Mouse (Mus musculus): ENCODE measurements around the gene Zfp541.
A peak's percentile ranks its signal among the peaks of the same experiment; 100 is the strongest.

Zfp541 gene

DNA sequence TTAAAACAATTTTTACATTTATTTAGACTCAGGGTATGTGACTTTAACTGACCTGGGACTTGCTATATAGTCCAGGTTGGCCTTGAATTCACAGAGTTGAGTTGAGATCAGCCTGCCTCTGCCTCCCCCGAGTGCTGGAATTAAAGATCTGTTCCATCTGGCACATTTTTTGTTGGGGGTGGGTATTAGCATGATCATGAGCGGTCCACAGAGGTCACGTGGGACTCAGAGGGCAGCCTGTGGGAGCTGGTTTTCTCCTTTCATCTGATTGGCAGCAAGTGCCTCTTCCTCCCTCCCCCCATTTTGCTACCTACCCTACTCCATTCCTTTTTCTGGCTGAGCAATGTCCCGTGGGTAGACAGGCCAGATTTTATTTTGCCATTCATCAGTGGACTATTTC lies 19.0 kb downstream of the Zfp541 start:
- DNase-seq (ENCODE audit: low spot score): no peak

DNA sequence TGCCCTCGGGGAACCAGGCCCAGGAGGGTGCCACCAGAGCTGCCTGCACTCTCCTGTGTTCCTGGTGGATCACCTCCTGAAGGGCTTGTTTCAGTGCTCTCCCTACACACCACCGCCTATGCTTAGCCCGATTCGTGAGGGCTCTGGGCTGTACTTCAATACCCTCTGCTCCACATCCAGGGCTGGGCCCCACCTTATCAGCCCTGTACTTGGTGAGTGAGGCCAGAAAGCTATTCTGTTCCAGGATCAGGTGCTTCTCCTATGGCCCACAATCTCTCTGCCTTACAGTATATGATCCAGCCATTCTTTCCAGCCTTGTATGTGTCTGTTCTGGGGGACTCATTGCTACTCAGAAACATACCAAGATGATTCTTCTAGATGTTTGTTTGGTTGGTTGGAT lies 21.7 kb downstream of the Zfp541 start:
- no peak for DNase-seq (ENCODE audit: low spot score)

- no peak for DNase-seq (ENCODE audit: low spot score)
Observed at GRCm38 (mm10) chr7:16087587-16087986, 26.0 kb downstream of the Zfp541 start.

DNA sequence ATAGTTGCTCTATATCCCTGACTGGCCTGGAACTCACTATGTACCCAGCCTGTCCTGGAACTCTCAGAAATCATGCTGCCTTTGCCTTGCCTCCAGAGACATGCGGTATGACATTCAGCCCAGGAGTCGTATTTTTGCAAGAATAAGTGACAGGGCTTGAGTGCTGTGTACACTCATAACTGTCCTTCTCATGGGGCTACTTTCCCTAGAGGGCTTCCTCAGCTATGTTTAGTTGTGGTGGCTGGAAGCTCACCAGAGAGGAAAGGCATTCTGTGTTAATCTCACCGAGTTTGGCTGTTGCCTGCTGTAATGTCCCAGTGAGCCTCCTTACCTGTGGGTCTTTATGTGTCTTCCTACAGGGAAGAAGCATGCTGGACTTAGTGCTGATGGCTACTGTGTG lies 33.0 kb downstream of the Zfp541 start:
- no peak for DNase-seq (ENCODE audit: low spot score)

- DNase-seq (ENCODE audit: low spot score): peak; percentile 100
Observed at GRCm38 (mm10) chr7:16098021-16099017, 36.7 kb downstream of the Zfp541 start, which contains the start of gene Napa. Gene Napa, plus strand, starts transcription at chr7:16098458.

GRCm38 (mm10) chr7:16099901-16100300 lies 38.3 kb downstream of the Zfp541 start:
- no peak for DNase-seq (ENCODE audit: low spot score)

GRCm38 (mm10) chr7:16101081-16101480 lies 39.5 kb downstream of the Zfp541 start:
- no peak for DNase-seq (ENCODE audit: low spot score)

DNA sequence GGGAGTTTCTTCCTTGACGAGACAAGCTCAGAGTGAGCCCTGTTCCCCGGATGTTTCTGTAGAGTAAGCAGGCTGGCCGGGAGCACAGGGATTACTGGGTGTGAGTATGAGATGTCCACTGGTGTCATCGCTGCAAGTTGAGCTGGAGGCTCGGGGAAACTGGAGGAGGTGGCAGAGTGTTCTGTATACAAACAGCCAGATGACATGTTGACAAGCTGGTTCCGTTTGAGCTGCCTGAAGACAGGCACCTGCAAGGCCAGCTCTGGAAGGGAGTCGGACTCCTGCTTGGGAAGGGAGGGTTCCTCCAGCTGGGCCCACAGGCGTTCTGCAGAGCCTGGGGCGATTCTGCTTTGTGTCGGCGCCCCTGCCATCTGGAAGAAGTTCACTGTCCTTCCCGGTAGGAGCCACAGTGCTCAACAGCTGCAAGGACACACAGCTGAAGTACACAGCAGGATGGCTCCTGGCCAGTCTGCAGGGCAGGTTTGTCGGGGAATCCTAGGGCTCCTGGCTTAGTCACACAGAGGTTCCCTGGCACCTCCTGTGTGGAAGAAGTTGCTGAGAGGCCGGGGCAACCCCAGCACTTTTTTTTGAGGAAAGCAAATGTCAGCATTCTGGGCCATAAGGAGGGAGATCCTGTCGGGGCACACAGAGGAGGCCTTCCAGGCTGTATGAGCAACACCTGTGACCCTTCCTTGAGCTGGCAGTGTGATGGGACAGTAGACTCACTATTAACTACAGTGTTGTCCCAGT lies 40.3 kb downstream of the Zfp541 start:
- no peak for DNase-seq (ENCODE audit: low spot score)

DNA sequence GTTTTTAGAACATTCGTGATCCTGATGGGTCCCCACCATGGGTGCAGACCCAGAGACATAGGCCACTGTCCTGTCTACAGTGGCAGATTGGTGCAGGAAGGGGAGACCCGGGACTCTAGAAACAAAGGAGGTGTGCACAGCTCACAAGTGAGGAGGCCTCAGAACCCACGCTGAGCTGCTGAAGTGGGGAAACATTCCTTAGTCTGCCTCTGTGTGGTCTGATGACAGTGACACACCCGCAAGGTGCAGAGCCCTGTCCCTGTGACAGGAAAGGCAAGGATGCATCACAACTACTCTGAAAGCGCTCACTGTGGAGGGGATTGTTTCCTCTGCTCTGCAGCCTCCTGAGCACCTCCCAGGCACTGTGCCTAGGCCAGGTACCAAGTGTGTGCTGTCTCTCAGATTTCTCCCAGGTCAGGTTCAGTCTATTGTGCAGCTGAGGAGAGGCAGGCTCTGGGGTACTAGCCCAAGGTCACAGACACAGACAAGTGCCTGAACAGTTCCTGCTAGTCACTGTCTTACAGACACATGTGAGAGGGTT lies 41.1 kb downstream of the Zfp541 start:
- DNase-seq (ENCODE audit: low spot score): no peak

DNA sequence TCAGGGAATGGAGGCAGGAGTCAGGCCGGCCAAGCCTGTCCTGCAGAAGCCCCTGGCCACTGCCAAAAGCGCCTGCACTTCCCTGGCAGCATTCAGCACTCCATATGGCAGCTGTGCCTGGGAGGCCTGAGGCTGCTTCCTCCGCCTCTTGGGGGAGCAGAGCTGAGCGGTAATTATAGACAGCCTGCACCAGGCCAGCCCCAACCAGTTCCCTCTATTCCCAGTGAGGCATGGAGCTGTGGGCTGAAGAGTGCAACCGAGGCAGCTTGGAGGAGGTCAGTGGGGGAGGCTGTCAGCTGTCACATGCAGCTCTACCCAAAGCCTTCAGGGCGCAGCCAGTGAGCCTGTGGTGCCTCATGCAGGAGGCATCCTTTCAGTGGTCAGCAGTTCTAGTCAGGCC lies 42.1 kb downstream of the Zfp541 start:
- peak; percentile 82 for DNase-seq (ENCODE audit: low spot score)

DNA sequence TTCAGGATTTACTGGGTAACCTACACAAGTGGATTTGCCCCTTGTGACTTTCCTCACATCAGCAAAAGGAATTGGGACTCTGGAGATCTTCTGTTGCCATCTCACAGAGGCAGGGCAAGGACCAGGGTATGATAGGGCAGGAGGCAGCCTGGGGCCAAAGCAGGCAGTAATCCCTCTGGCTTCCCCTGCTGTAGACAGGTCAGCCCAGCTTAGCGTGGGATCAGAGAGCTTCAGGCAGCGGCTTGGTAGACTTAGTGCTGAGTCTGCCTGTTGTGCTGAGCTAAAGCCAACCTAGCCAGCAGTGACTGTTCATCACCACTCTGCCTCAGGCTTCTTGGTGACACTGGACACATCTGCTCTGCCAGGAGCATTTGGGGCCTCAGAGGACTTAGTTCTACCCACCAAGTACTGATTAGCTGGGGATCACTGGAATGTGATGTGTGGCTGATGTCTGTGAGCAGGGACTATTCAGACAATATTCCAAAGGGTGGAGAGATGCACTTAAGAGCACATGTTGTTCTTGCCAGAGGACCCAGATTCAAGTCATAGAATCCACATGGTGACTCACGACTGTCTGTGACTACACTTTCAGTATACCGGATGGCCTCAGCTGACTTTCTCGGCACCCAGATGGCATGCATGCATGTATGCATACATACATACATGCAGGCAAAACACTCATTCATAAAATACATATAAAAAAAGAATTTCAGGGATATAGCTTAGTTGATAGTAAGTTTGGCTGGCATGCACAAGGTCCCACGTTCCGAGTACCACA lies 43.2 kb downstream of the Zfp541 start:
- DNase-seq (ENCODE audit: low spot score): no peak

DNA sequence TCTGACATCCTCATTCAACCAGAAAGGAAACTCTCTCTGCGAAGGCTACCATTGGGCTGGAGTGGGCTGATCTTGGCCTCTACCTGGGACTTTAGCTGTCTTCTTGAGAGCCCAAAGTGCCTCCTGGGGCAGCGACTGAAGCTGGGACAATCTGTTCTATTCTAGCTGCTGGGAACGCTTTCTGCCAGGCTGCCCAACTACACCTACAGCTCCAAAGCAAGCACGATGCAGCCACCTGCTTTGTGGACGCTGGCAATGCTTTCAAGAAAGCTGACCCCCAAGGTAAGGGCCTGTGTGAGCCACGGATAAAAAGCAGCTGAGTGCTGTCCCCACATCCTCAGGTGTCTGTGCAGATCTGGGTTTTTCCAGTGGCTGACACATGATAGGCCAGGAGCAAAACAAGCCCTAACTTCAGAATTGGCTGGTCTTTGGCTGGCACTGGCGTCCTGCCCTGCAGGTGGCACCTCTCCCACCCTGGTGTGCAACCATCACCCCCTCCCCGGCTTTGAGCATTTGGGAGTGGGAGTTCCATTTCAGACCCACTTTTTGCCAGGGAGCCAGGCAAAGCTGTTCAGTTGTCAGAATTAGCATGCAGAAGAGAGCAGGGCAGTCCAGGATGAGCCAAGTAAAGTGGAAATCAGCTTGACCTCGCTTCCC lies 47.4 kb downstream of the Zfp541 start:
- DNase-seq (ENCODE audit: low spot score): no peak

GRCm38 (mm10) chr7:16110158-16110557 lies 48.5 kb downstream of the Zfp541 start:
- DNase-seq (ENCODE audit: low spot score): no peak

DNA sequence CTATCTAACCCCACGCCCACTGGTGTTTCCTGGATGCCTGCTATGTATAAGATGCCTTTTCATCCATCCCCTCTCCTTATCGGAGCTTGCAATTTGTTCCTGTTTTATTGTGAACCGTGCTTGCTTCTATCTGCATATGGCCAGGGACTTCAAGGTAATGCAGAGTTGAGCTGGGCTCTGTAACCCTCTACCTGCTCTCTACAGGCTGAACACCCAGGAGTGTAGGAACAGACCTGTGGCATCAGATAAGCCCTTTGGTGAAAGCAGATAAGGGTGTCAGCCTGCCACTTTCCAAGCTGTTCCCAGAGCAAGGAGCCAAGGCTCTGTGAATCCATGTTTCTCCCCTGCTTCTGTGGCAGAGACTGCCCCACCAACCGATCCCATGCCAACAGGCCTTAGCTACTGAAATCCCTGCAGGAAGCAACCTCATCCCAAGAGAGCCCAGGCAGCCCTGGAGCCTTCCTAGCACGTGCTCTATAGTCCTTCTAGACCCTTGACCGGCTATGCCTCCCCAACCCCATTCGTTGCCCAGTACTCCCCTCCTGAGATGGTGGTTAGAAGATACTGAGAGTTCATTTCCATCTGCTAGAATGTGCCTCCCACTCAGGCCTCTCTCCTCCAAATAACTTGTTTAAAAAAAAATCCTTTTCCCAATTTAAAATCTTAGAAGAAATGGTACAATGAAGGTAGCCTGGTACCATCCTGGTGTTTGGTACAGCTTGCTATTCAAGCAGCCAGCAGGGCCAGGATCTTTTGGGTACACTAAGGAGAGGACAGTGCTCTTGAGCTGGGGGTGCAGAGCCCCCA lies 49.9 kb downstream of the Zfp541 start:
- DNase-seq (ENCODE audit: low spot score): no peak

GRCm38 (mm10) chr7:16116418-16116817 lies 54.8 kb downstream of the Zfp541 start:
- DNase-seq (ENCODE audit: low spot score): no peak

GRCm38 (mm10) chr7:16117100-16117499 lies 55.5 kb downstream of the Zfp541 start:
- DNase-seq (ENCODE audit: low spot score): no peak

- peak; percentile 86 for DNase-seq (ENCODE audit: low spot score)
Observed at GRCm38 (mm10) chr7:16119569-16120261, 58.1 kb downstream of the Zfp541 start, which contains the start of gene Kptn. Gene Kptn, plus strand, starts transcription at chr7:16119895.

DNA sequence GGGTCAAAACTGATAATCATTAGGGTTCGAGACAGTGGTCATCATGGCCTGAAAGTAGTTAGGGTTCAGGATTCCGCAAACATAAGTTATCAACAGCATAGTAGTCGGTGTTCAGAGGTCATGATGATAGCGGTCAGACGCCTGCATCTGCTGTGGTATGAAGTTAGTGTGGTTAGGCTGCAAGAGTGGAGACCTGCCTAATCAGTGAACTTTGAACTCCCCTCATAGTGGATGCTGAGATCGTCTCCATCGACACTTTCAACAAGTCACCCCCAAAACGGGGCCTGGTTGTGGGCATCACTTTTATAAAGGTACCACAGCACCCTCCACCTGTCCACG lies 58.6 kb downstream of the Zfp541 start:
- DNase-seq (ENCODE audit: low spot score): no peak

- DNase-seq (ENCODE audit: low spot score): no peak
Observed at GRCm38 (mm10) chr7:16125829-16126228, 64.2 kb downstream of the Zfp541 start.

DNA sequence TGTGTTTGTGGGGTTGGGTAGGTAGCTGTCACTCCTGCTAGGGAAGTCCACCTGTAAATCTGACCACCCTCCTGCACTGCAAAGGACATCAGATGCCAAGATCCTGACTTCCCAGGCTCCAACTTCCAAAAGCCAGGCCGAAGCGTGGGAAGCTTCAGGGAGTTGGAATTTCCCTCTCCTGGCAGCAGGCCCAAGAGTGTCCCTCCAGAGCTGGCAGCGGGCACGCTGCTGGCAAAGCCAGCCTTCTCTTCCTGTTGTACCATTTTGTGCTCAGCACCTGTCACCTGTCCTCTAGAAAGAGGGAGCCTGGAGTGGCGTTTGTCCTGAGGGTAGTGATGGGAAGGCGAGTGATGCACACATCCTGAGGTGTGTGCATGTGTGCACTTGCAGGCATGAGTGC lies 66.7 kb downstream of the Zfp541 start:
- no peak for DNase-seq (ENCODE audit: low spot score)
